Mouse (Mus musculus) midbrain, embryonic 15.5 days (tissue): ENCODE measurements at regions not wholly inside any gene's neighbourhood (a gene's known extent, or its start where the extent isn't known, plus 50 kb on each side); places are given as distances from the start of the nearest gene placed in this dataset.
A peak's percentile ranks its signal among the peaks of the same experiment; 100 is the strongest.

Source experiments
- ATAC-seq: fragments of 200-750 bp; cut with Nextera tagmentation; replicated peaks from 2 replicates; pipeline ENCODE4 v1.8.0; 2017; ENCODE audit warnings: moderate TSS enrichment
- H3K27ac ChIP-seq: fragments of 300-500 bp; sonication (generic); 2 replicates; pipeline ENCODE4 v1.5.1; 2015; ENCODE audit warnings: mild to moderate bottlenecking, inconsistent platforms
- H3K27me3 ChIP-seq: fragments of 300-500 bp; sonication (generic); replicated peaks from 2 replicates; pipeline ENCODE4 v1.6.1; 2015; ENCODE audit warnings: inconsistent platforms
- H3K36me3 ChIP-seq: fragments of 300-500 bp; sonication (generic); replicated peaks from 2 replicates; pipeline ENCODE4 v1.6.1; 2015; ENCODE audit warnings: inconsistent platforms
- H3K4me1 ChIP-seq: fragments of 300-500 bp; sonication (generic); 2 replicates; pipeline ENCODE4 v1.6.1; 2015; ENCODE audit warnings: inconsistent platforms
- H3K4me2 ChIP-seq: fragments of 300-500 bp; sonication (generic); 2 replicates; pipeline ENCODE4 v1.6.1; 2015; ENCODE audit warnings: inconsistent platforms, mild to moderate bottlenecking, moderate library complexity
- H3K4me3 ChIP-seq: fragments of 300-500 bp; sonication (generic); 2 replicates; pipeline ENCODE4 v1.5.1; 2015; ENCODE audit warnings: mild to moderate bottlenecking, inconsistent platforms
- H3K9ac ChIP-seq: fragments of 300-500 bp; sonication (generic); 2 replicates; pipeline ENCODE4 v1.6.1; 2015; ENCODE audit warnings: mild to moderate bottlenecking, inconsistent platforms
- H3K9me3 ChIP-seq: fragments of 300-500 bp; sonication (generic); 2 replicates; pipeline ENCODE4 v1.6.1; 2016; ENCODE audit warnings: inconsistent platforms
- WGBS: fragments of 180-500 bp; shearing (Covaris S2); methylation state at CpG from one replicate; pipeline ENCODE4 v1.1.7; 2015; ENCODE audit warnings: mixed read lengths; 5-methylcytosine and 5-hydroxymethylcytosine counted together

GRCm38 (mm10) chr9:49961965-49962364 lies 163.2 kb upstream of the Ncam1 start:
- ATAC-seq: no peak
- Histone ChIP-seq H3K4me3 (no peak overlapping the region), H3K4me1 (peaks cover 29% of the 10 kb centered on the region), H3K9ac (no peak overlapping the region), H3K36me3 (no peaks in the 10 kb centered on the region), H3K9me3 (no peaks in the 10 kb centered on the region), H3K27ac (peak overlapping the region; percentile 10; the same call in 1 of the 2 replicates), H3K4me2 (no peak overlapping the region), H3K27me3 (no peaks in the 10 kb centered on the region)
- WGBS: 19% methylated on average over 3 of the region's 3 CpGs

GRCm38 (mm10) chr9:49961329-49961728 lies 162.6 kb upstream of the Ncam1 start:
- H3K27me3 ChIP-seq: no peaks in the 10 kb centered on the region
- no peak overlapping the region for H3K4me2 ChIP-seq
- H3K9me3 ChIP-seq: no peaks in the 10 kb centered on the region
- 68% methylated on average over 5 of the region's 5 CpGs for WGBS
- H3K36me3 ChIP-seq: no peaks in the 10 kb centered on the region
- peaks cover 29% of the 10 kb centered on the region for H3K4me1 ChIP-seq
- ATAC-seq: no peak
- H3K9ac ChIP-seq: no peak overlapping the region
- H3K27ac ChIP-seq: no peak overlapping the region
- no peak overlapping the region for H3K4me3 ChIP-seq

DNA sequence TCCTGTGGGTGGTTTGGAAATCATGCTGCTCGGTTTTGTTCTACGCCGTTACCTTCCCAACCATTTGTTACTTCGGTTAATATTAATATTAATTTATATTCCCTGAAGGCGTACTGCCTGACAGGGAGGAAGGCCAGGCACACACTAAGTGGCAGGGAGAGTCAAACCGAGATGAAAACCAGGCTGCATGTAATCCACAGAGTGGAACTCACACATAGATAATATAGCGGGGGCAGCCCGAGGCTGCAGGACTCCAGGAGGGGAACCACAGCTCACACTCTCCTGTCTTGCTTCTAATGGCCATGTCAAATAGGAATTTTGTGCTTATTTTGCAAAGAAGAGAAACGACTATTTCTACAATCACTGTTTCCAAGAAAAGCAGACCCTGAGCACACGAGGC lies 161.3 kb upstream of the Ncam1 start:
- H3K9ac ChIP-seq: no peak overlapping the region
- 43% methylated on average over 10 of the region's 10 CpGs for WGBS
- H3K36me3 ChIP-seq: no peaks in the 10 kb centered on the region
- ATAC-seq: peak; percentile 70; the same call in 1 of the 2 replicates
- H3K4me1 ChIP-seq: peaks cover 29% of the 10 kb centered on the region
- H3K4me3 ChIP-seq: no peak overlapping the region
- H3K27me3 ChIP-seq: no peaks in the 10 kb centered on the region
- no peaks in the 10 kb centered on the region for H3K9me3 ChIP-seq
- H3K27ac ChIP-seq: peak overlapping the region; percentile 42
- H3K4me2 ChIP-seq: no peak overlapping the region

GRCm38 (mm10) chr9:49958890-49959289 lies 160.2 kb upstream of the Ncam1 start:
- Histone ChIP-seq H3K4me2 (no peak overlapping the region), H3K4me1 (peaks cover 33% of the 10 kb centered on the region), H3K27ac (no peak overlapping the region), H3K36me3 (no peaks in the 10 kb centered on the region), H3K27me3 (no peaks in the 10 kb centered on the region), H3K4me3 (no peak overlapping the region), H3K9ac (no peak overlapping the region), H3K9me3 (no peaks in the 10 kb centered on the region)
- ATAC-seq: no peak
- 82% methylated on average over 3 of the region's 3 CpGs for WGBS

GRCm38 (mm10) chr9:49954601-49955000 lies 155.9 kb upstream of the Ncam1 start:
- peaks cover 5% of the 10 kb centered on the region for H3K4me1 ChIP-seq
- no peak overlapping the region for H3K9ac ChIP-seq
- no peak for ATAC-seq
- H3K27me3 ChIP-seq: no peaks in the 10 kb centered on the region
- H3K9me3 ChIP-seq: no peaks in the 10 kb centered on the region
- H3K4me2 ChIP-seq: no peak overlapping the region
- H3K27ac ChIP-seq: no peak overlapping the region
- no peaks in the 10 kb centered on the region for H3K36me3 ChIP-seq
- 38% methylated on average over 3 of the region's 3 CpGs for WGBS
- no peak overlapping the region for H3K4me3 ChIP-seq

DNA sequence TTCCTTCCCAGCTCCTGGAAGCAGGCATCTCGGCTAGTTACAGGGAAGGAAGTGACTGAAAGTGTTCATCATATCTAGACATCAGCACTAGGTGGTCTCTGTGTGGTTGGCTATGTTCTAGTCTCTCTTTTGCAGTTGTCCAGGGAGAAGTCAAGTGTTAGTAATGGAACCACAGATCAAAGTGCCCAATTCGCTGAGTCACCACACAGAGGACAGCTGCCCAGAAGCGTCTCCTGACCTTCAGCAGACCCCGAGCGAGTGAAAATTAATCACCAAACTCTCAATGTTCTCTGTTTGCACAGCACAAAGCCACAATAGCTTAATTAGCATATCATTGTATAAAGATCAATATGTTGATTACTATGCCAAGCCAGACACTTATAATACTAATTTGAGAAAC lies 151.6 kb upstream of the Ncam1 start:
- H3K27me3 ChIP-seq: no peaks in the 10 kb centered on the region
- 0 out of 2 replicates have a peak, but pooled peaks cover 4% of the 10 kb centered on the region for H3K4me1 ChIP-seq
- no peak for ATAC-seq
- H3K9ac ChIP-seq: no peak overlapping the region
- WGBS: 76% methylated on average over 5 of the region's 5 CpGs
- no peak overlapping the region for H3K4me2 ChIP-seq
- no peaks in the 10 kb centered on the region for H3K36me3 ChIP-seq
- no peak overlapping the region for H3K4me3 ChIP-seq
- no peaks in the 10 kb centered on the region for H3K9me3 ChIP-seq
- no peak overlapping the region for H3K27ac ChIP-seq

DNA sequence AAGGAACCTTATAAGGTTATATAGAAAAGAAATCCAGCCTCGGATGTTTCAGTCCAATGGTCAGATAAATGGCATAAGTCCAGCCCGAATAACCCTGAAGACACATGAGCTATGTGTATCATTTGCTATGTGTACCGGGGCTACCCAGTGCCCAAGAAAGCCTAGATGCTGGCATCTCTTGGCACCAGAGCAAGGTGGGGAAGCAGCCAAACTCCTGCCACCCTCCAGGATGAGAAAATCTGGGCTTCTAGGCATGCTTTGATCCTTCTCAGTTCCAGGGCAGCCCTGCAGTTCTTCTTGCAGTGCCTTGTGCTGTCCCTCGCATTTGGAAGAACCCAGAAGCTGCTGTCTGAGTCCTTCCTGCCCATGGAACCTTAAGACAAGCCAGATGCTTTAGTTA lies 149.8 kb upstream of the Ncam1 start:
- H3K9ac ChIP-seq: no peak overlapping the region

GRCm38 (mm10) chr9:49946857-49947256 lies 148.1 kb upstream of the Ncam1 start:
- Histone ChIP-seq H3K27me3 (no peaks in the 10 kb centered on the region), H3K36me3 (no peaks in the 10 kb centered on the region), H3K27ac (no peak overlapping the region), H3K4me2 (no peak overlapping the region), H3K9ac (no peak overlapping the region), H3K9me3 (no peaks in the 10 kb centered on the region), H3K4me3 (no peak overlapping the region), H3K4me1 (no peaks in the 10 kb centered on the region)
- no peak for ATAC-seq
- WGBS: 85% methylated on average over 2 of the region's 2 CpGs

More for the DNA sequence above, 149.8 kb upstream of the Ncam1 start:
- 88% methylated on average over 4 of the region's 4 CpGs for WGBS
- H3K36me3 ChIP-seq: no peaks in the 10 kb centered on the region
- H3K4me2 ChIP-seq: no peak overlapping the region
- H3K27ac ChIP-seq: no peak overlapping the region
- H3K4me1 ChIP-seq: no peaks in the 10 kb centered on the region
- H3K4me3 ChIP-seq: no peak overlapping the region
- H3K27me3 ChIP-seq: no peaks in the 10 kb centered on the region
- H3K9me3 ChIP-seq: no peaks in the 10 kb centered on the region
- ATAC-seq: no peak

DNA sequence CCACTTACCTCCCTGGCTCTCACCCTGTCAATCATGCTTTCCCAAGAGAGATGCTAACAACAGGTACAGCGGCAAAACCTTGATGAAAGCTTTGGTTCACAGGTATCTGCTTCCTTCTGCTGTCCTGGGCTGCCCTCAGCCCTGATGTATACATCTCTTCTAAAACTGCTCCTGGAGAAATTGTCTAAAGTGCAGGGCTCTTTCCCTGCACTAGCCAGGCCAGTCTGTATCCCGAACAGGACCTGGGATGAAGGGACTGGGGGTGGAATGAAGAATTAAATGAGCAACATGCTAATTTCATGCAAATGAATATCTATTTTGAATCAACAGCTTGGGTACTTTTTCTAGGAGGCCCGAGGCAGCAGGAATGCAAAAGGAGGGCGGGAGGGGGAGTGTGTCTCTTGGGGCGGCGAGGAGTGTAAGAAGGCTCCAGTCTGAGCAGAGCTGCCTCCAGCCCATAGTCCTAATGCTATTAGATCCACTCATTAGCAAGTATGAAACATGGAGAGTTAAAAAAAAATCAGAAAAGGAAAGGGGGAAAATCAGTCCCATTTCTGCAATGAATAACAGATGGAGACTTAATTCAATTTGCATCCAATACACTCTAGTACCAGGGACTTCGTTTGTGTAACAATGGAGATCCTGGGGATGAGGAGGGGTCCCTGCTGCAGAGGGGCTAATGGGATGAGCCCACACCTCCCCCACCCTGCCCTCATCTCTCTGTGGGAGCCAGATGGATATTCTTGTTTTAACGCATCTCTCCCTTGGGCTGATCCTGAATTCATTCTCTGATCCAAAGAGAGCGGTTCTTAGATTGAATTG lies 137.0 kb upstream of the Ncam1 start:
- no peaks in the 10 kb centered on the region for H3K9me3 ChIP-seq
- no peaks in the 10 kb centered on the region for H3K27me3 ChIP-seq
- no peak overlapping the region for H3K4me3 ChIP-seq
- peak overlapping the region; percentile 6; the same call in 1 of the 2 replicates for H3K4me2 ChIP-seq
- H3K36me3 ChIP-seq: no peaks in the 10 kb centered on the region
- H3K27ac ChIP-seq: peak overlapping the region; percentile 37
- no peak overlapping the region for H3K9ac ChIP-seq
- WGBS: 6% methylated on average over 9 of the region's 9 CpGs
- peaks cover 19% of the 10 kb centered on the region for H3K4me1 ChIP-seq
- peak; percentile 76 for ATAC-seq

- Histone ChIP-seq H3K27ac (no peak overlapping the region), H3K4me3 (no peak overlapping the region), H3K36me3 (no peaks in the 10 kb centered on the region), H3K4me2 (no peak overlapping the region), H3K9me3 (no peaks in the 10 kb centered on the region), H3K27me3 (no peaks in the 10 kb centered on the region), H3K9ac (no peak overlapping the region), H3K4me1 (peaks cover 6% of the 10 kb centered on the region; the same call in 1 of the 2 replicates)
- WGBS: 71% methylated on average over 3 of the region's 3 CpGs
- no peak for ATAC-seq
Measured at GRCm38 (mm10) chr9:49928041-49928656, 129.4 kb upstream of the Ncam1 start.

GRCm38 (mm10) chr9:49927281-49927680 lies 128.6 kb upstream of the Ncam1 start:
- Histone ChIP-seq H3K4me2 (no peak overlapping the region), H3K9ac (no peak overlapping the region), H3K9me3 (no peaks in the 10 kb centered on the region), H3K4me1 (peaks cover 9% of the 10 kb centered on the region; the same call in 1 of the 2 replicates), H3K4me3 (no peak overlapping the region), H3K27me3 (no peaks in the 10 kb centered on the region), H3K27ac (no peak overlapping the region), H3K36me3 (no peaks in the 10 kb centered on the region)
- WGBS: 77% methylated on average over 1 of the region's 1 CpGs
- ATAC-seq: no peak

GRCm38 (mm10) chr9:49925796-49926195 lies 127.1 kb upstream of the Ncam1 start:
- ATAC-seq: no peak
- peaks cover 9% of the 10 kb centered on the region; the same call in 1 of the 2 replicates for H3K4me1 ChIP-seq
- H3K27me3 ChIP-seq: no peaks in the 10 kb centered on the region
- no peak overlapping the region for H3K4me3 ChIP-seq
- no peaks in the 10 kb centered on the region for H3K9me3 ChIP-seq
- WGBS: 92% methylated on average over 2 of the region's 2 CpGs
- H3K27ac ChIP-seq: no peak overlapping the region
- no peak overlapping the region for H3K4me2 ChIP-seq
- no peaks in the 10 kb centered on the region for H3K36me3 ChIP-seq
- no peak overlapping the region for H3K9ac ChIP-seq
